Mouse (Mus musculus) retina, postnatal 1 day (tissue): ENCODE results near the gene Aplp2.

Experiments
- DNase-seq: peaks from one replicate; pipeline ENCODE4 v3.0.0-alpha.2; 2012

Aplp2 gene

DNA sequence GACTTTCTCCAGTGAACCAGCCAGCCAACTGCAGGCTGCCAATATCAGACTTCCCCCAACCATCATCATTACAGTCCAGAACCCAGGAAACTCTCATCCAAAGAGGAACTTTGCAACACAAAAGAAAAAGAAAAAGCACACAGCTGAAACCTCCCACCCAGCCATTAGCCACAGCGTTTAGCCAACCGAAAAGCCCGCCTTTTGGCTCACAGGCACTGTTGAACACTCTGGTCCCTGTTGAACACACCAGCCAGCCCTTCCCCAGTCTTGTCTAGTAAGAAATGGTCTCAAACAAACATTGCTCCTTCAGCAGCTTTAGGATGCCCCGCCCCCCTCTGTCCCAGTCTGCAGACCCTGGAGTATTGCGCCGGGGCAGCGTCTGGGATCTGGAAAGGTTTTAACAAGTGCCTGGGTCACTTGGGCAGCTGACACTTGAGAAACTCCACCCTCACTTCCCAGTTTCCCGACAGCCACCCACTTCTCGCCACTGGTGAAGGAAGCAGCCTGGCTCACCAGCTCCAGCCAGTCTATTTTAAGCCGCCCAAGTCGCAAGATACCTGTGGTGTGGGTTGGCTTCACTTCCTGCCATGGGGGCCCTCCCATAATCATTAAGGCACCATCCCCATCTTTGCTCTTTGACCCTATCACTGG is 91.6 kb downstream of the Aplp2 start:
- DNase-seq: no peak

DNA sequence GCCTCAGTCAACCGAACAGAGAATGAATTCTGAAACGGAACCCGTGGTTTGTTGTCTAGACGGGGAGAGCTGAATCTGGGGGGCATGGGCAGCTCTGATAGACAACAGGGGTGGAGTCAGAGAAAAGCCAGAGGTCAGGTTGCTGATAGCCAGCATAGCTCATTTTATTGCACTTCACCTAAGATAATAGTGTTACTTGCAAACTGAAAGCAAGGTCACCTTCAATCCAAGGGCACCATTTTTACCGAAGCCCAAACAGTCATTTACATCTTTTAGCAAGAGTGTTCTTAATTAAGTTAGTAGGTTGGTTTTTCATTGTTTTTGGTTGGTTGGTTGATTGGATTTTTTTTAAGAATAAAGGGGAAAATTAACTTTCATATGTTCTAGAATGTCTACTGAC is 92.2 kb downstream of the Aplp2 start:
- DNase-seq: no peak

DNA sequence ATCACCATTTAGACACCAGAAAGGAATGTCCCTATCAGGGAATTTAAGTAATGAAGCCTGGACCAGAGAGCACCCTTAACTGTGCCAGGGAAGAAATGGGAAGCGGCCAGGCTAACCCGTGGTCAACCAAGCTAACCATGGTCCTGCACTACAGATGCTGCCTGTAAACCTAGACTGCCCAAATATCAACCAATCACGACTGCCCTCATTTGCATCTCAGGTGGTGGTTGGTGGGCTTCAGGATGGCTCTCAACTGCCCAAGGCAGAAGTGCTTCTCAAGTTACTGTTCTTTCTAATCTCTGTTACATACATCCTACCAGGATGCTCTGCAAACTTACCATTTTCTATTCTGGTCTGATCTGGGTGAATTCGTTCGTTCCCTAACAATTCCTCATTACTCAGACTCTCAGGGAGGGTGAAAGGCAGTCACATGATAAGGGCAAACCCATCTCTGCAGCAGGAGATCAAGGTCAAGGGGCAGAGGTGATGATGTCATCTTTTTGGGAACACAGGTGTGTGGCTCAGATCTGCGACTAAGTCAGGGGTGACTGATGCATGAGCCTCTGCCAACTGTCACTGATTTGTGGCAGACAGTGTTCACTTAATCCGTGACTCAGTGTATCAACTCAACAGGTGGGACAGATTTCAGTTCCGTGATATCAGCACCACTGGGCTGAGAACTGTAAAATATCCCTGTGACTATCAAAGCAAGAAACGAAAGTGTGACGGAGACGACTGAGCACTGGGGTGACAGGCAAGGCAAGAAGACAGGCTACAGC is 92.9 kb downstream of the Aplp2 start:
- peak; percentile 40 for DNase-seq

DNA sequence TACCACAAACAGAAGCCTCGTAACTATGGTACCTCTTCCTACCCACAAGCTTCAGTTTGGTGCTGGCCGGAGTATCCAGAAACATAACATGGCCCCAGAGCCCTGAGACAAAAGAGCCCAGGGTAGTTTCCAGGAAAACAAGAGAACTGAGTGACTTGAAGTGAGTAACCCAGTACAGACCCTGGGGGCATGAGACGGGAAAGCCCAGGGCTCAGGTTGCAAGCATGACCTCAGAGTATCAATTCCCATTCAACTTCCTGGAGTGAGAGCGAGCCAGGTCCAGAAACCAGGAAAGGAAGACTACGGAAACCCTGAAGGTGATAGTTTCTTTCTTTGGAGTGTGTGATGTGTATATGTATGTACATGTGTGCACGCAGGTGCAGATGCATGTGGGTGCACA is 94.1 kb downstream of the Aplp2 start:
- DNase-seq: no peak

DNA sequence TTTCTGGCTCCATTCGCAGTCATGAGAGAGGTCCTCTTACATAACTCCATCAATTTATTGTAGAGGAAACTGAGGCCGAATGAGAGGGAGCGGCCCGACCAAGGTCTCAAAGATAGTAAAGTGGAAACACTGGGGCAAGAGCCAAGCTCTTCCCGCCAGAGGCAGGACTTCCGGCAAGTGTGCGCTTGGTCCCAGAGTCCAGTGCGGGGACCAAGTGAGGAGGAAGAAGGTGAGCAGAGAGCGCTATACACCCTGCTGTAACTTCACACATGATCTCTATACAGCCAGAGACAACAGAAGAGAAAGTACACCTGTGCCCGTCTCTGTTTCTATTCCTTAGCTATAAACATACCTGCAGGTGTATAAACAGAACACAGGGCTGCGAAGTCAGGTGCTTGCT is 94.5 kb downstream of the Aplp2 start:
- no peak for DNase-seq

DNA sequence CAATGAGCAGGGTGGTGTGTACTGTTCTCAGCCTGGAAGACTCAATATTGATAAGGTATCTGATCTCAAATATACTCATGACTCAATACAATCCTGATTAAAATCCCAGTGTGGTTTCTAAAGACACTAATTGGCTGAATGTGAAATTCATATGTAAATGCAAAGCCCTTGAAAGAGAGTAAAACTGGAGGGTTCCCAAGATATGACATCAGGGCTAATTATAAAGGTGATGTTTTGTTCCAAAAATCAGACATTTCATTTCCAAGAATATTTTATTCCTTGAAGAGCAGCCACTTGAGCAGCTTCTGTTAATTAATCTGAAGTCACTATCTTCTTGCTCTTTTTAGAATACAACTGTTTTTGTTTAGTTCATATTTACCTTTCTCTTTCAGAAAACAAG is 96.0 kb downstream of the Aplp2 start:
- no peak for DNase-seq

DNA sequence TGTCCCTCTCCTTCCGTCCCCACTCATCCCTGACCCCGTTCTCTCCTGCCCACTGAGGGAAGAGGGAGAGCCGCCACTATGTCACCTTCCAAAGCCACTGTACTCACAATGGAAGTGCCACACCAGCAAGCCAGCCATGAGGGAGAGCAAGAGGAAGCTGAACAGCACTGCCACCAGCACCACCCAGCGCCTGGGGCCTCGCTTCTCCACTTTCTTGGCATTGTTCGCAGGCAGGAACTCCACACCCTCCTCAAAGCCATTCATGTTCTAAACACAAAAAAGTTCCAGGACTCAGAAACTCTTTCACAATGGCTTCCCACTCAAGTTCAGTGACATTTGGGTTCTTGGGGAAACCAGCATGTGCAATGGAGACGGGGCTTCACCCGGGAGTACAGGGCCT is 103.2 kb downstream of the Aplp2 start:
- DNase-seq: no peak
